Mouse (Mus musculus): ENCODE data around the gene Dnm2. TPM values are rescaled to one million over a fixed set of nuclear protein-coding genes. Genes with fewer than 3 reads are reported as not detected.
"Not testable (repeated sequence)": the region's sequence is repeated elsewhere in the genome, so short reads cannot be mapped to it uniquely, and the experiment has no call there.

The Dnm2 gene
- total RNA-seq, 1 experiment from 2014 or later, result 65.9 TPM

DNA sequence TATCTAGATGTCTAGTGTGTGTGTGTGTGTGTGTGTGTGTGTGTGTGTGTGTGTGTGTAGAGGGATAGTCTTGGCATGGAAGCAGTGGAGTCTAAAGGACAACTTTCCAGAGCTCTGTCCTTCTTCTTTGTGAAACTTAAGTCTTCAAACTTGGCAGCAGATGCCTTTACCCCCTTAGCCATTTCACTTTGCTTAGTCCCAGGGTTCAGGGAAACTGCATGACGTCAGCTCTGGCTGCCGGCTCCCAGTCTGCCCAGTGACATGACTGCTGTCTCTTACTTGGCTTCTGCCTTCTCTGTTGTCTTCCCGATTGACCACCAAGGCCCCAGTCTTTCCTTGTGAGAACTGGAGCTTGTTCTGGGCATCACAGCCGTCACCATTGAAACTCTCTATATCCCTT, 29.8 kb downstream of the Dnm2 start:
- ATAC-seq (replicated peaks; ENCODE audit: low read depth, poor library complexity, severe bottlenecking), result no peak

GRCm38 (mm10) chr9:21455103-21455770, 30.5 kb downstream of the Dnm2 start:
- no peak for ATAC-seq (replicated peaks; ENCODE audit: low read depth, poor library complexity, severe bottlenecking)

GRCm38 (mm10) chr9:21456246-21456929, 31.7 kb downstream of the Dnm2 start:
- no peak for ATAC-seq (replicated peaks; ENCODE audit: low read depth, poor library complexity, severe bottlenecking)

DNA sequence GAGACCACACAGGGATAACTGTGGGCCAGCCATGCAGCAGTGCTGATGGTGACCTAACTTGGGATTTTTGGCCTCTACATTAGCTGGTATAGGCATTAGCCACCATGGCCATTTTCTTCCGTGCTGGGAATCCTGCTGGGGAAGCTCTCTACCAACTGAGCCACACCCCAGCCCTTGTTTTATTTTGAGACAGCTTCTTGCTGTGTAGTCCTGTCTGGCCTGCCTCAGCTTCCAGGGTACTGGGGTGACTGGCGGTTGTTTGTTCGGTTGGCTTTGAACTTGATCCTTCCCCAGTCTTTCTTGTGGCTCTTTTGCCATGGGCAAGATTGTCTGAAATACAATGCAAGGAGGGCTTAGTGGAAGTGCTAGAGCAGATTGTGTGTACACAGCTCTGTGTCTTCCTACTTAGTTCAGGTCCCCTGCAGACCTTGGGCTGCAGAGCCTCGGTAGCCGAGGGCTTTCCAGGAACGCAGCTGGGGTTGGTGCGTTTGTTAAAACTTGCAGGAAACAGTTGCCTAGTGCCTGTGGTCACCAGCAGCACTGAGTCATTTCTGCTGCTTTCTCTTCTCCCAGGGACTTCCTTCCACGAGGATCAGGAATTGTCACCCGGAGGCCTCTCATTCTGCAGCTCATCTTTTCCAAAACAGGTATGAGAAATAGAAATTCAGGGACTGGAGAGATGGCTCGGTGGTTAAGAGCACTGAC, 32.4 kb downstream of the Dnm2 start:
- peak; percentile 48 for ATAC-seq (replicated peaks; ENCODE audit: low read depth, poor library complexity, severe bottlenecking)

DNA sequence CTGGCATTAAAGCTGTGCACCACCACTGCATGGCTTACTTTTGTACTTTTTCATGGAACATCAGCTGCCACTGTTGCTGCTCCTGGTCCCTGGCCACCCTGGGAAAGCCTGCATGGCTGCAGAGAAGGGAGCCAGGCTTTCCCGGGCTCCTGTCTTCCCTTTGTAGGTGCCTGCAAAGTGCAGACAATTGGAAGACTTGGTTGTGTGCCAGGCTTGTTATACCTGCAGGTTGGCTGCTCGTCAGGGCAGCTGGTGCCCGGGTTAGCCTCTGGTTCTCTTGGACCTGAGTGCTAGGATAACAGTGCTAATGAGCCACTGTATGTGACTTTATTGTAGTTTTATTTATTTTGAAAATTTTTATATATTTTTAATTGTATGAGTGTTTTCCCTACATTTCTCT, 34.1 kb downstream of the Dnm2 start:
- ATAC-seq (replicated peaks; ENCODE audit: low read depth, poor library complexity, severe bottlenecking), result no peak

DNA sequence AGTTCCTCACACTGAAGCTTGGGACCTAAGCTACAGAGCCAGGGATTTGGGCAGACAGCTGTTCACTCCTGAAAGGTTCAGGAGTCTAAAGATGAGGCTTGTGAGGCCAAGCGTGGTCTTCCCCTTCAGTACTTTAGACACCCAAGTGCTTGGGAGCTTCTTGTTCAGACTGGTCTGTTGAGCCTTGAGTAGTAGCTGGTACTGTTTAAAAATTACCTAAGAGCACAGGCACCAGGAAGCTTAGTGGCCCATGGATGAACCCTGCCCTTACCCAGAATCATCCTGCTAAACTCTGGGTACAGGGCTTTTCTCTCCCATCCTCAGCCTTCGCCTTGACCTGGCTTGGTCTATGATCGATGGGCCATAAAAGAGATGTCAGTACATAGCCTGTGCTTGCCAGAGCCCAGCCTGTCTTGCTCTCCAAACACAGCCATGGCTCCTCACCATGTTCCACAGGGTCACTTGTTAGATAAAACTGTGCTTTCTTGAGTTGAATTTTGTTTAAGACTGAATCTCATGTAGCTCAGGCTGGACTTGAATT, 35.8 kb downstream of the Dnm2 start:
- no peak for ATAC-seq (replicated peaks; ENCODE audit: low read depth, poor library complexity, severe bottlenecking)

- ATAC-seq (replicated peaks; ENCODE audit: low read depth, poor library complexity, severe bottlenecking), result peak; percentile 59
These were observed 38.5 kb downstream of the Dnm2 start for GRCm38 (mm10) chr9:21463138-21463590.

DNA sequence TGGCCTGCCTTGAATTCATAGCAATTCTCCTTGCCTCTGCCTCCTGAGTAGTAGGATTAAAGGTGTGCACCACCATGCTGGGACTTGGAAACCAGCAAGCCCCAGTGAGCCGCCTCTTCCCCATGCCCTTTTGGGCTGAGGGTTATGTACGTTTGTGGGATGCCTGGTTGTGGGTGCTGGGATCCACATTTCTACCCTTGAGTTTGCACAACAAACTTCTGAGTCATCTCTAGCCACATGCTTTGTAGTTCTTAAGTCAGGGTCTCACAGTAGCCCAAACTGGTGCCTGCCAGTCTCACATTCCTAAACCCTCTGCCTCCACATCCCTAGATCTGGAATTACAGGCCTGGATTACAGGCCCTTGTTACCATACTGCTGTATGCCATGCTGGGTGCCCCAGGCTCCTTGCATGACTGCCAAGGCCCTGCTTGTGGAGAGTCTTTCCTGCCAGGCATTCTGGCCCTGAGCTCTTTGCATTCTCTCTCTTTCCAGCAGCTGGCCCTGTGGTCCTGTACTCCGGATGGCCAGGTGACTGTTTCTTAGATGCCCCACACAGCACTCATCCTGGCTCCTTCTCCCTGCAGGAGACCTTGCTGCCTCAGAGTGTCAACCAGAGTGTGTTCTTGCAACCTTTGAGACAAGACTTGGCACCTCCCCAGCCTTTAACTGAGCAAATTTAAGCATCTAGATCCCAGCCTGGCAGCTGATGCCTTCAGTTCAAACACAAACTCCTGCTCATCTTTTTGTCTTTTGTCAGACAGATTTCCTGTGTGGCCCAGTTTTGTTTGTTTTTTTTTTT, 39.3 kb downstream of the Dnm2 start:
- no peak for ATAC-seq (replicated peaks; ENCODE audit: low read depth, poor library complexity, severe bottlenecking)

- ATAC-seq (replicated peaks; ENCODE audit: low read depth, poor library complexity, severe bottlenecking), result not testable (repeated sequence)
These were observed 39.8 kb downstream of the Dnm2 start for GRCm38 (mm10) chr9:21464565-21464928.

DNA sequence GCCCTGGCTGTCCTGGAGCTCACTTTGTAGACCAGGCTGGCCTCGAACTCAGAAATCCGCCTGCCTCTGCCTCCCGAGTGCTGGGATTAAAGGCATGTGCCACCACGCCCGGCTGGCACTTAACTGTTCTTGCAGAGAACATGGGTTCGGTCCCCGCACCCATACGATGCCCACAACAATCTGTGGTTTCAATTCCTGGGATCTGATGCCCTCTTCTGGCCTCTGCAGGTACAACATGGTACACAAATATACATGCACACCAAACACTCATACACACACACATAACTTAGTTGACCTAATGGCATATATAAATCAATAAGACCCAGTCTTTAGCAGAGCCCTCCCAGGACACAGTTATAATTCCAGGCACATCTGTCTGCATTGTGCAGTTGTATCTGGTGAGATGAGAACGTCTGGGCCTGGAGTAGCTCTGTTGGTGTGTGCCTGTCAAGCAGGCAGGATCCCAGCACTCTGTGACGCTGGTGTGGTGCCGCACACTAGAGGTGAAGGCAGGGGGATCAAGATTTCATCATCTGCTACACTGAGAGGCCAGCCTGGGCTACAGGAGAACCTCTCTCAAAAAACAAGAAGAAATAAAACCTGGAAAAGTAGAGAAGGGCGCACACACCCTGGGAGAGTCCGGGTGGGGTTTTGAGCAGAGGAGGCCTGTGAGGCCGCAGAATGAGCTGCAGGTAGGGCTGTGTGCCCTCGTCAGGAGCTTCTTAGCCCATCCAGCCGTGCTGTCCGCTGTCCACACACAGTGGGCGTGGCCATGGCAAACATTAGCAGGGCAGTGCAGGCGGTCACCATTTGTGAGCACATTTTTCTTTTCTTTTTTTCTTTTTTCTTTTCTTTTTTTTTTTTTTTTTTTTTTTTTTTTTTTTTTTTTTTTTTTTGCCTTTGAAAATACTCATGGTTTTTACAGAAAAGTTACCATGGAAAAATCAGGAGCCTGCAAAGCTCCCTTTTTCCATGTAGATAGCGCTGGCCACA, 44.6 kb downstream of the Dnm2 start:
- peak; percentile 72 for ATAC-seq (replicated peaks; ENCODE audit: low read depth, poor library complexity, severe bottlenecking)

DNA sequence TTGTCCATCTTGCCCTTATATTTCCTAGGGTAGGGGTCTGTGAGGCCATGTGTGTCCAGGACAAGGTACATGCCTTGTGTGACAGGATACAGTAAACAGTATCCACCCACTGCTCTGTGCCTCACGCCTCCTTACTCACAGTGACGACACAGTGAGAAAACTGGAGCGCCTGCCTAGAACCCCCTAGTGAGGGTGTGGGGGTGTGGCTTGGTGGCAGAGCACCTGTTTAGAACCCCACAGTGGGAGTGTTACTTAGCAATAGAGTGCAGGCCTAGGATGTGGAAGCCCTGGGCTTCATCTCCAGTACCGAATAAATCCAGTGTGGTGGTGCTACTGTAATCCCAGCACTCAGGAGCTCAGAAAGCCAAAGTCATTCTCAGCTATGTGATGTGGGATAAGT, 48.2 kb downstream of the Dnm2 start:
- ATAC-seq (replicated peaks; ENCODE audit: low read depth, poor library complexity, severe bottlenecking), result no peak

- no peak for ATAC-seq (replicated peaks; ENCODE audit: low read depth, poor library complexity, severe bottlenecking)
These were observed 53.0 kb downstream of the Dnm2 start for GRCm38 (mm10) chr9:21477707-21478106.

DNA sequence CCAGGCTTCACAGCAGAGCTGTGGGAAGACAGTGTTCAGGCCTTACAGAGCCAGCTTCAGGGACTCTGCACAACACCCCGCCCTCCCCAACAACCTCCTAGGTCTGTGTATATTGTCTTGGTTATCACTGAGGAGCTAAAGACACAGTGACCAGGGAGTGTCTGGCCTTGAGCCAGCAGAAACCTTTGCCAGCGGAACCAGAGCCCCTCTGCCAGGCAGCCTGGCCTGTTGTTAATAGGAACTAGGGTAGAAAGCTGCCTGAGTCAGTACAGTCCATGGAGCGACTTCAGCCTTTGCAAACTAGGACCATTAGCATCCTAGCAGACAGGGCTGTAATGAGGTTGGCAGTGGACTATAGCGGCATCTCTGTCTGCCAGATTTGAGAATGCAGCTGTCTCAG, 59.4 kb downstream of the Dnm2 start:
- no peak for ATAC-seq (replicated peaks; ENCODE audit: low read depth, poor library complexity, severe bottlenecking)

GRCm38 (mm10) chr9:21488246-21488645, 63.5 kb downstream of the Dnm2 start:
- ATAC-seq (replicated peaks; ENCODE audit: low read depth, poor library complexity, severe bottlenecking), result not testable (repeated sequence)

- no peak for ATAC-seq (replicated peaks; ENCODE audit: low read depth, poor library complexity, severe bottlenecking)
These were observed 66.0 kb downstream of the Dnm2 start for GRCm38 (mm10) chr9:21490696-21491095.

- ATAC-seq (replicated peaks; ENCODE audit: low read depth, poor library complexity, severe bottlenecking), result no peak
These were observed 69.2 kb downstream of the Dnm2 start for GRCm38 (mm10) chr9:21493907-21494306.

DNA sequence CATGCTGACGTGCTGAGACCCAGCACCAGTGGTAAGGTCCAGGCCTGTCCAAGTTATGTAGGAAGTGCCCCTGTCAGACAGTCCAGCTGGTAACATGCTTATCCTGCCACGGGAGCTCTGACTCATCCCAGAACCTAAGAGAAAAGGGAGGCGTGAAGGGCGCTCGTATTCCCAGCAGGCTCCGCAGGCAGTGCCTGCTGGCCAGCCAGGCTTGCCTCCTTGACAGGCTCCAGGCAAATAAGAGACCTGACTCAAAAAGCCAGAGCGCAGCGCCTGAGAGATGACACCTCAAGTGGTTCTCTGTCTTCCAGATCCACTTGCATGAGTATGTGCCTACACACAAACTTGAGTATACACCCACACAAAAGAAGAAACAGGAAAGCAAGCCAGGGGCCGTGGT, 70.0 kb downstream of the Dnm2 start:
- ATAC-seq (replicated peaks; ENCODE audit: low read depth, poor library complexity, severe bottlenecking), result no peak

DNA sequence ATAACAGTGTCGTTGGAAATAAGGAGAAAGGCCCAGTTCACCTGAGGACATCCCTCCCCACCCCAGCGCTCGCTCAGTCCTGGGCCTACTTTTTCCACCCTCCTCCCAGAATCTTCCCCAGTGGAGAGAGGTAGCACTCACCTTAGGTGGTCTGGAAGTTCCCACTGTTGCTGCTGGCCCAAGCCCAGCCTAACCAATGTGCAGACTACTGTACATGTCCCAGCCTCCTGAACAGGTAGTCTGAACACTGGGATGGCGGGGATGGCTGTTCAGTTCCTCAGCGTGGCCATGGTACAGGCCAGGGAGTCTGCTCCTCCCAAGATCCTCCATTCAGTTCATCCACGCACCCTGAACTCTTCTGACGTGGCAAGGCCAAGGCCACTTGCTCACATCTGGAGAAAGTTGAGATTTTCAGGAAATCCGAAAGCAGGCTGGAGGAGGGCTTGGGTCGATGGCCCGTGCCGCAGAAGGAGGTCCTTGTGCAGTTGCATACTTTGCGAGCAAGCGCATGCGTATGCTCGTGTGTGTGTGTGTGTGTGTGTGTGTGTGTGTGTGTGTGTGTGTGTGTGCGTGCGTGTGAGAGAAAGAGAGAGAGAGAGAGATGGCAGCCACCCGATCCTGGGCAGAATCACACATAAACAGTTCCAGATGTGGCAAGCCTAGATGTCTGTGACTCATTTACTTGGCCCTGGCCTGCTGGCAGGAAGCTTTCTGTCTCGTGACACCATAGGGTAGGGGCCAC, 71.8 kb downstream of the Dnm2 start:
- ATAC-seq (replicated peaks; ENCODE audit: low read depth, poor library complexity, severe bottlenecking), result no peak
